Mouse (Mus musculus): ENCODE results near the gene Clcnka. TPM values are rescaled to one million over a fixed set of nuclear protein-coding genes. Genes with fewer than 3 reads are reported as not detected.

The Clcnka gene
- polyA plus RNA-seq, 1 experiment, result 0.35 TPM

DNA sequence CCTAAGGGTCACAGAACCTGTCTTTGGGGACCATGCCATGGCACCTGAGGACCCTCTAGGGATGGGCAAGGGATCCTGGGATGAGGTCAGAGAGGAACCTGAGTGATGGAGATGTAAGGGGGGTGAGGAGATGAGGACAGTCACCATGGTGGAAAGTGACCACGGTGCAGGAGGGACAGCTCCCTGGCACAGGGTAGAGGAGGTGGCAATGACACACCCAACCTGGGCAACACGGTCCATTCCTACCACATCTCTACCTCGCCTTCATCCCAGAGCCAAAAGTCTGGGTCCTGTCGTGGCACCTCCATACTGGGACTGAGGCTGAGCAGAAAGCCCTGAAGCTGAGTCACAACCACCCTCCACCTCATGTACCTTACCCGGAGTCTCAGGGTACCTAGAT lies 24.3 kb upstream of the Clcnka start:
- no peak overlapping the region for H3K4me3 ChIP-seq (ENCODE audit: control insufficient read depth, insufficient read depth, low read length)
- WGBS, result 92% methylated on average over 5 of the region's 5 CpGs
- peaks cover 27% of the 10 kb centered on the region for H3K4me1 ChIP-seq (replicated peaks; ENCODE audit: control insufficient read depth, insufficient read depth, low read length)
- H3K27ac ChIP-seq (ENCODE audit: control insufficient read depth, insufficient read depth, low read length), result no peak overlapping the region
- H3K36me3 ChIP-seq (ENCODE audit: control insufficient read depth, insufficient read depth, low read length), result no peaks in the 10 kb centered on the region
- H3K27me3 ChIP-seq (ENCODE audit: control insufficient read depth, insufficient read depth, low read length), result no peaks in the 10 kb centered on the region
- DNase-seq, result no peak
- TF ChIP-seq POLR2A (IDR thresholded peaks at IDR 0.05; ENCODE audit: control insufficient read depth, extremely low read depth, insufficient read depth, low read length, poor library complexity) (no peak), CTCF (IDR thresholded peaks at IDR 0.05; ENCODE audit: borderline replicate concordance, control insufficient read depth, extremely low read depth, insufficient read depth, low read length, poor library complexity) (no peak)

DNA sequence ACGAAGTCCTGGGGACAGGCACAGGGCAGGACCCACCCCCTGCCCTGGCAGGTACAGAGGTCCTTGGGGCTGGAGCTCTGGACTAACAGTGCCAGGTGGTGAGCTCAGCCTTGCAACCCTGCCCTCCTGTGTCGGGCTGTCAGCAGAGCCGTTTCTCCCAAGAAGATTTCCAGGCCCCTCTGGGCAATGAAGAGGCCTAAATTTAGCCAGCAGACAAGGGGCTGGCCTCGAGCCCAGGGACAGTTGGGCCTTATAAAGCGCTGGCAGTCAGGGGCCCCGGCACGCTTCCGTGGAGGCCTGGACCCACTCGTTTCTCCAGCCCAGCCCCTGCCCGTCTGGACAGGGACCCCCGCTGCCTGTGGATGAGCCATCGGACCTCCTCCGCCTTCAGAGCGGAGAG lies 22.9 kb upstream of the Clcnka start:
- 92% methylated on average over 14 of the region's 14 CpGs for WGBS
- TF ChIP-seq POLR2A (IDR thresholded peaks at IDR 0.05; ENCODE audit: control insufficient read depth, extremely low read depth, insufficient read depth, low read length, poor library complexity), result no peak
- no peak for TF ChIP-seq CTCF (IDR thresholded peaks at IDR 0.05; ENCODE audit: borderline replicate concordance, control insufficient read depth, extremely low read depth, insufficient read depth, low read length, poor library complexity)
- Histone ChIP-seq H3K4me1 (replicated peaks; ENCODE audit: control insufficient read depth, insufficient read depth, low read length) (peaks cover 27% of the 10 kb centered on the region), H3K4me3 (ENCODE audit: control insufficient read depth, insufficient read depth, low read length) (no peak overlapping the region), H3K36me3 (ENCODE audit: control insufficient read depth, insufficient read depth, low read length) (no peaks in the 10 kb centered on the region), H3K27ac (ENCODE audit: control insufficient read depth, insufficient read depth, low read length) (no peak overlapping the region), H3K27me3 (ENCODE audit: control insufficient read depth, insufficient read depth, low read length) (no peaks in the 10 kb centered on the region)
- no peak for DNase-seq

DNA sequence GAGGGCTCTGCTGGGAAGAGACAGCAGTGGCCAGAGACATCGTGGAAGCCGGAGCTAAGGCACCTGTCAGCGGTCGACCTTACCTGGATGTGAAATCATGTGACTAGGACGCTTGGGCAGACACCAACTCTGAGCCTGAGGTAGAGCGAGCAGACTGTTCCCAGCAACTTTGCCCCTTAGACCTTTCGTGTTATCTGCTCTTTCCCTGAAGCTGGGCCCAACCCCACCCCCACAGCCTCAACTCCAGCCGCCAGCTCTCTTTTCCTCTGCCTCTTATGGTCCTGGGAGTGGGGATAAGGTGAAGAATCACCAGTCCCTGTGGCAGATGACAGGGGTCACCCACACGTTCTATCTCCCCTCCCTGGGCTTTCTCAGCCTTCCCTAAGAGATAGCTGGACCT lies 22.4 kb upstream of the Clcnka start:
- Histone ChIP-seq H3K4me3 (ENCODE audit: control insufficient read depth, insufficient read depth, low read length) (no peak overlapping the region), H3K27ac (ENCODE audit: control insufficient read depth, insufficient read depth, low read length) (no peak overlapping the region), H3K4me1 (replicated peaks; ENCODE audit: control insufficient read depth, insufficient read depth, low read length) (peaks cover 24% of the 10 kb centered on the region), H3K36me3 (ENCODE audit: control insufficient read depth, insufficient read depth, low read length) (no peaks in the 10 kb centered on the region), H3K27me3 (ENCODE audit: control insufficient read depth, insufficient read depth, low read length) (no peaks in the 10 kb centered on the region)
- no peak for DNase-seq
- WGBS, result 89% methylated on average over 9 of the region's 9 CpGs
- TF ChIP-seq CTCF (IDR thresholded peaks at IDR 0.05; ENCODE audit: borderline replicate concordance, control insufficient read depth, extremely low read depth, insufficient read depth, low read length, poor library complexity), result no peak
- no peak for TF ChIP-seq POLR2A (IDR thresholded peaks at IDR 0.05; ENCODE audit: control insufficient read depth, extremely low read depth, insufficient read depth, low read length, poor library complexity)

DNA sequence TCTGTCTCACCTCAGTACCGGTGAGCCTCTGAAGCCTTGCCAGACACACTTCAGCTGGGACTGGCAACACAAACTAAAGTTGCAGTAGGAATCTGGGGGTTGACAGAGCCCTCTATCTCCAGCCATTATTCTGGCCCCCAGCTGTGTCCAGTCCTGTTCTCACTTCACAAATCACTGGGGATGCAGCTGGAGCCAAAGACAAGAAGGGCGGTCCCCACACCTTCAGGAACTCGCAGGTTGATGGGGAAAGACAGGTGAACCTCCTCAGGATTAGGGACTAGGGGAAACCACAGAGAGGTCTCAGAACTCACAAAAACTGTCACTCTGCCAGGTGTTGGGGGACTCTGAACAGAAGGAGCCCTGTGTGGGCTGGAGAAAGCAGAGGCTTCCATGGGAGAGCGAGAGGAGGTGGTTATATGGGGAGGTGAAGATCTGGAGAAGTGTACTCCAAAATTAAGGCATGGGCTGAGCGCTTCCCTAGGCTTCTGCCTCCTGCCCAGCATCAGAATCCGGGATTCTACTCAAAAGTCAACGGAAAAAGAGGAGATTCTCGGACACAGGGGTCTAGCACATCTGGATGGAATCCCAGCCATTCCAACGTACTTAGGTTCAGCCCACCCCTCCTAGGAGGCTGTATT lies 21.8 kb upstream of the Clcnka start, which contains the start of gene Hspb7:
Gene Hspb7 (plus strand): TSS at position 588 of the 638 bp plus-strand sequence.
- WGBS, result 61% methylated on average over 9 of the region's 9 CpGs
- DNase-seq, result no peak
- no peak for TF ChIP-seq CTCF (IDR thresholded peaks at IDR 0.05; ENCODE audit: borderline replicate concordance, control insufficient read depth, extremely low read depth, insufficient read depth, low read length, poor library complexity)
- TF ChIP-seq POLR2A (IDR thresholded peaks at IDR 0.05; ENCODE audit: control insufficient read depth, extremely low read depth, insufficient read depth, low read length, poor library complexity), result no peak

DNA sequence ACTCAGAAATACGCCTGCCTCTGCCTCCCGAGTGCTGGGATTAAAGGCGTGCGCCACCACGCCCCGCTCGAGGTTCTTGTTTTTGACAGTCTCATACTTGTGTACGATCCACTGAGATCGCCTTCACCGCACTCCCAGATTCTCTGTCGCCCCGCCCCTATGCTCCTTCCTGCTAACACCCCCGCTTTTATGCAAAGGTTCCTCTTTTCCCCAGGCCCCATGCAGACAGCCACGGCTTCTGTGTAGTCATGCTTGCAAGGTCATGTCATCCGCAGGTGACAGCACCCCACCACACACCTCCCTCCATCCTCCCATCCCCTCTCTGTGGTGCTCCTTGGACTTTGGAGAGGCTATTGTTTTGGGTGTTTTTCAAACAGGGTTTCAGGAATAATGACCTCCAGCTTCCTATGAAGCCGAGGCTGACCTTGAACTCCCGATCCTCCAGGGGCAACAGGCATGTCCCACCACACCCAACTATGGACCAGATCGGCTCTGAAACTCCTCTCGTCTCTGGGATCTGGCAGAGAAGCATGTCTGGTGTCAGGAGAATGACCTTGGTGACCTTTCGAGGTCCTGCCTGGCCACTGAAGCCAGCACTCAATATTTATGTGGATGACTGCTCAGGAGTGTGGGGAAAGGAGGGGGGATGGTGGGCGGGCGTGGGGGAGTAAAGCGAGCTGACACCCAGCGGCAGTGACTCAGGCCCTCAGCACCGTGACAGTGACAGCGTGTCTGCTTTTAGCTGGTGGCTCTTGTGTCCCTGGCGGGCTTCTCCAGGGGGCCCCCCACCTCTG lies 21.1 kb upstream of the Clcnka start:
- Histone ChIP-seq H3K36me3 (ENCODE audit: control insufficient read depth, insufficient read depth, low read length) (no peaks in the 10 kb centered on the region), H3K4me3 (ENCODE audit: control insufficient read depth, insufficient read depth, low read length) (no peak overlapping the region), H3K4me1 (replicated peaks; ENCODE audit: control insufficient read depth, insufficient read depth, low read length) (peaks cover 15% of the 10 kb centered on the region), H3K27me3 (ENCODE audit: control insufficient read depth, insufficient read depth, low read length) (no peaks in the 10 kb centered on the region), H3K27ac (ENCODE audit: control insufficient read depth, insufficient read depth, low read length) (no peak overlapping the region)
- peak; percentile 15 for DNase-seq
- TF ChIP-seq POLR2A (IDR thresholded peaks at IDR 0.05; ENCODE audit: control insufficient read depth, extremely low read depth, insufficient read depth, low read length, poor library complexity) (no peak), CTCF (IDR thresholded peaks at IDR 0.05; ENCODE audit: borderline replicate concordance, control insufficient read depth, extremely low read depth, insufficient read depth, low read length, poor library complexity) (no peak)
- 12% methylated on average over 27 of the region's 27 CpGs for WGBS

More for the DNA sequence above, 21.8 kb upstream of the Clcnka start, which contains the start of gene Hspb7:
- Histone ChIP-seq H3K27me3 (ENCODE audit: control insufficient read depth, insufficient read depth, low read length) (no peaks in the 10 kb centered on the region), H3K27ac (ENCODE audit: control insufficient read depth, insufficient read depth, low read length) (no peak within 1 kb of the TSS), H3K4me3 (ENCODE audit: control insufficient read depth, insufficient read depth, low read length) (no peak within 1 kb of the TSS), H3K36me3 (ENCODE audit: control insufficient read depth, insufficient read depth, low read length) (no peaks in the 10 kb centered on the region), H3K4me1 (replicated peaks; ENCODE audit: control insufficient read depth, insufficient read depth, low read length) (peaks cover 21% of the 10 kb centered on the region)

DNA sequence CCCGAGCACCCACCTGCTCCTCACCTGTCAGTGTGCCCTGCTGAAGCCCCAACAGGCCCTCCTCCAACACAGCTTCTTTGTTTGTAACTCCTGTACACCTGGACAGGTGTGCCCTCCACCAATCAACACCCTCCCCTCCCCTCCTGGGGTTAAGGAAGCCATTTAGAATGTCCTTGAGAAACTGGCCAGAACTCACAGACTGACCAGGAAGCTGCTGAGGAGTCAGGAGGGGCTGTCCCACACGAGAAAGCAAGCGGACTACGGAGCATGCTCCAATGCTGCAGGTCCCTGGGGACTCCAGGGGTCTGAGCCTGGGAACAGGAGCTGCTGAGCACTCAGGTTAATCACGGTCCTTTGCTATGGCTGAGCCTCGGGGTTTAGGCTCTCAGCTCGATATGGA lies 17.4 kb upstream of the Clcnka start, which contains the start of gene Clcnkb:
Gene Clcnkb (minus strand): TSS at position 91 of the 400 bp plus-strand sequence.
- TF ChIP-seq CTCF (IDR thresholded peaks at IDR 0.05; ENCODE audit: borderline replicate concordance, control insufficient read depth, extremely low read depth, insufficient read depth, low read length, poor library complexity) (no peak), POLR2A (IDR thresholded peaks at IDR 0.05; ENCODE audit: control insufficient read depth, extremely low read depth, insufficient read depth, low read length, poor library complexity) (no peak)
- WGBS, result 91% methylated on average over 7 of the region's 7 CpGs
- H3K36me3 ChIP-seq (ENCODE audit: control insufficient read depth, insufficient read depth, low read length), result no peaks in the 10 kb centered on the region
- DNase-seq, result no peak
- H3K4me1 ChIP-seq (replicated peaks; ENCODE audit: control insufficient read depth, insufficient read depth, low read length), result peaks cover 15% of the 10 kb centered on the region
- no peaks in the 10 kb centered on the region for H3K27me3 ChIP-seq (ENCODE audit: control insufficient read depth, insufficient read depth, low read length)
- H3K27ac ChIP-seq (ENCODE audit: control insufficient read depth, insufficient read depth, low read length), result no peak within 1 kb of the TSS
- H3K4me3 ChIP-seq (ENCODE audit: control insufficient read depth, insufficient read depth, low read length), result no peak within 1 kb of the TSS
